Mouse (Mus musculus) hindbrain, embryonic 16.5 days (tissue): ENCODE results near the gene Ogn. TPM values are rescaled to one million over a fixed set of nuclear protein-coding genes. Genes with fewer than 3 reads are reported as not detected.

ENCODE experiments used
- polyA plus RNA-seq: library from polyadenylated mRNA; unstranded; fragments of >200 nt; fragmentation: Nextera tagmentation; extraction: Ambion mirVana; gene quantifications from 2 replicates; pipeline ENCODE4 v1.2.1, GENCODE M21; 2015

Ogn gene
- polyA plus RNA-seq, 1 experiment from 2014 or later = 14.1 TPM

Other genes starting within 250 kb of the Ogn start
- gene Ippk, start 186.8 kb upstream of the Ogn start, polyA plus RNA-seq = 13.6 and 14.3 TPM in 2 replicates
- 0.55 and 1.2 TPM in 2 replicates for gene Tes3-ps, start 114.7 kb upstream of the Ogn start, polyA plus RNA-seq
- gene Ecm2, start 103.2 kb upstream of the Ogn start, polyA plus RNA-seq = 2.6 and 2.7 TPM in 2 replicates
- gene Aspn, start 63.6 kb upstream of the Ogn start, polyA plus RNA-seq = 0.84 and 5.3 TPM in 2 replicates
- gene Omd, start 25.6 kb upstream of the Ogn start, polyA plus RNA-seq = 1.1 and 1.3 TPM in 2 replicates
- gene Cenpp, start 44.7 kb downstream of the Ogn start, polyA plus RNA-seq = 5.7 and 7.9 TPM in 2 replicates
- gene Nol8, start 45.0 kb downstream of the Ogn start, polyA plus RNA-seq = 13.2 and 14.7 TPM in 2 replicates
- 47.3 and 54.2 TPM in 2 replicates for gene Iars, start 74.1 kb downstream of the Ogn start, polyA plus RNA-seq
- not detected in 2 replicates for gene Gm30302, start 191.0 kb downstream of the Ogn start, polyA plus RNA-seq